Mouse (Mus musculus) liver, embryonic 11.5 days (tissue): ENCODE results near the gene Atat1. TPM values are rescaled to one million over a fixed set of nuclear protein-coding genes. Genes with fewer than 3 reads are reported as not detected.

Experiments used
- ATAC-seq: fragments of 200-750 bp; cut with Nextera tagmentation; replicated peaks from 2 replicates; pipeline ENCODE4 v1.8.0; 2017; ENCODE audit warnings: moderate number of reproducible peaks, mild to moderate bottlenecking, moderate TSS enrichment, moderate library complexity; ENCODE audit not compliant: low FRiP score
- DNase-seq: peaks from one replicate; pipeline ENCODE4 v3.0.0-alpha.2; 2017; ENCODE audit warnings: low spot score
- H3K27ac ChIP-seq: fragments of 300-500 bp; sonication (generic); 2 replicates; pipeline ENCODE4 v1.5.1; 2014; ENCODE audit warnings: mild to moderate bottlenecking, low read depth, low read length, control low read depth
- H3K27me3 ChIP-seq: fragments of 300-500 bp; sonication (generic); replicated peaks from 2 replicates; pipeline ENCODE4 v1.6.1; 2014; ENCODE audit warnings: low read length, mixed read lengths; ENCODE audit not compliant: control insufficient read depth, insufficient read depth
- H3K36me3 ChIP-seq: fragments of 300-500 bp; sonication (generic); 2 replicates; pipeline ENCODE4 v1.6.1; 2014; ENCODE audit warnings: mild to moderate bottlenecking, low read length, moderate library complexity, mixed read lengths; ENCODE audit not compliant: control insufficient read depth, insufficient read depth
- H3K4me1 ChIP-seq: fragments of 300-500 bp; sonication (generic); replicated peaks from 2 replicates; pipeline ENCODE4 v1.6.1; 2014; ENCODE audit warnings: low read length, mixed read lengths; ENCODE audit not compliant: control insufficient read depth, insufficient read depth
- H3K4me2 ChIP-seq: fragments of 300-500 bp; sonication (generic); 2 replicates; pipeline ENCODE4 v1.6.1; 2014; ENCODE audit warnings: mild to moderate bottlenecking, control low read depth, moderate library complexity
- H3K4me3 ChIP-seq: fragments of 300-500 bp; sonication (generic); 2 replicates; pipeline ENCODE4 v1.5.1; 2014; ENCODE audit warnings: low read depth, low read length, control low read depth
- H3K9ac ChIP-seq: fragments of 300-500 bp; sonication (generic); 2 replicates; pipeline ENCODE4 v1.6.1; 2014; ENCODE audit warnings: low read depth, low read length, control low read depth
- H3K9me3 ChIP-seq: fragments of 300-500 bp; sonication (generic); 2 replicates; pipeline ENCODE4 v1.6.1; 2016; ENCODE audit warnings: low read length, inconsistent platforms, mixed read lengths; ENCODE audit not compliant: control insufficient read depth
- whole genome bisulfite sequencing: fragments of 180-500 bp; shearing (Covaris S2); extraction: QIAGEN DNeasy Blood & Tissue Kit; methylation state at CpG from one replicate; pipeline ENCODE4 v1.1.7; 2014; 5-methylcytosine and 5-hydroxymethylcytosine counted together
- polyA plus RNA-seq: library from polyadenylated mRNA; unstranded; fragments of >200 nt; fragmentation: Nextera tagmentation; extraction: Ambion mirVana; gene quantifications from 2 replicates; pipeline ENCODE4 v1.2.1, GENCODE M21; 2014

Gene Atat1
- polyA plus RNA-seq, 1 experiment from 2014 or later = 40.0 TPM

DNA sequence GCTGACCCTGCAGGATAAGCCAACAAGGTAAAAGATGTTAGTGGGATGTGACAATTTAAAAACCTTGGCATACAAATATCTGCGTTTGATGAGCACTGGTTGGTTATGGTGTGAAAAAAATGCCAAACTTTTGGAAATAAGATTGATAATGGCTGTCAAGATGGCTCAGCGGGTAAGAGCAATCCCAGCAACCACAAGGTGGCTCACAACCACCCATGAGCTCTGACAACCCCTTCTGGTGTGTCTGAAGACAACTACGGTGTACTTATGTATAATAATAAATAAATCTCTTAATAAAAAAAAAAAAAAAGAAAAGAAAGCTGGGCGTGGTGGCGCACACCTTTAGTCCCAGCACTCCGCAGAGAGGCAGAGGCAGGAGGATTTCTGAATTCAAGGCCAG is 5.1 kb upstream of the Atat1 start:
- H3K9me3 ChIP-seq = no peaks in the 10 kb centered on the region
- peak overlapping the region; percentile 99 for H3K4me2 ChIP-seq
- peak overlapping the region; percentile 89 for H3K9ac ChIP-seq
- peak overlapping the region; percentile 99; the same call in 1 of the 2 replicates for H3K27ac ChIP-seq
- peaks cover 29% of the 10 kb centered on the region for H3K4me1 ChIP-seq
- DNase-seq (no peak), ATAC-seq (no peak)
- H3K4me3 ChIP-seq = peak overlapping the region; percentile 78
- no peaks in the 10 kb centered on the region for H3K27me3 ChIP-seq
- WGBS = 56% methylated on average over 6 of the region's 6 CpGs
- peaks cover 16% of the 10 kb centered on the region for H3K36me3 ChIP-seq

DNA sequence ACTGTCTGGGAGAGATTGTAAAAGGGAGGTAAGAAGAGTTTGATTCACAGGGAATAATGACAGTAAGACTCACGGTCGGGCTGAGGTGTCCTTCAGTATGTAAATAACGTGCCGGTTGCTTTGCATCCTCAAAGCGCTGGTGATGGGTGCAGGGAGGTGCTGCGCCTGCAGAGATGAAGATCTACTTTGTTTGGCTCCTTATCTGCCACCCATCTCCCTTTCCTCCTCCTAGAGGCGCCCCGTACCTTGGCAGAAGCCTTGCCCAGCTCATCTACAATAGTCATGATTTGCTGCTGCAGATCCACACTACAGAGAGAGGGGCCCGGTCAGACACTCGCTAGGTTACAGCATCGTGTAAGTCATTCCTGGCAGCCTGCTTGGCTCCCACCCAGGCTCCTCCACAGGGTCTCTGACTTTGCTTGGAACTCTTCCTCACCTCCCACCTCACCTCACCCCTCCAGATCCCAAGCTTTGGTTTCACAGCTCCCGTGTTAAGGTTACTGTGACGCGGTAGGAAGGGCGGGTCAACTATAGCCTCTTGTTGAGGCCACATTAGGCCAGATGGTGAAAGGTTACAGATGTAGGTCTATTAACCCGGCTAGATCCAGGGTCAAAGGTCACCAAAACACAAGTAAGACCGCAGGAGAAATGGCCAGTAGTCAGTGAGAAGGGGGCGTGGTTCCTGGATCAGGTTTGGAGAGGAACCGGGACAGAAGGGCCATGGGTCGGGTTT is 523 bp downstream of the Atat1 start:
- H3K9ac ChIP-seq = peak overlapping the region; percentile 65

DNA sequence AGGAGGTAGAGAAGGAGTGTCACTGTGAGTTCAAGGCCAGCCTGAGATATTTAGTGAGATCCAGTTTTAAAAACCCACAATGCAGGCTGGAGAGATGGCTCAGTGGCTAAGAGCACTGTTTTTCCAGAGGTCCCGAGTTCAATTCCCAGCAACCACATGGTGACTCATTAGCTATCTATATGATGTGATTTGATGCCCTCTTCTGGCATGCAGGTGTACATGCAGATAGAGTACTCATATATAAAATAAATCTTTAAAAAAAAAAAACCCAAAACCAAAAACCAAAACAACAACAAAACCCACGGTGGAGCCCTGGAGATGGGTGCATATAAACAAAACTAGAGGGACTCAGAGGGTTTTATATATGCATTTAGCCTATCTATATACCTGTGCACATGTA is 2.3 kb downstream of the Atat1 start:
- ATAC-seq (no peak), DNase-seq (no peak)
- no peak overlapping the region for H3K4me3 ChIP-seq
- 75% methylated on average over 2 of the region's 2 CpGs for WGBS
- H3K27ac ChIP-seq = no peak overlapping the region
- H3K27me3 ChIP-seq = no peaks in the 10 kb centered on the region
- H3K4me2 ChIP-seq = no peak overlapping the region
- H3K9ac ChIP-seq = no peak overlapping the region
- peaks cover 11% of the 10 kb centered on the region for H3K4me1 ChIP-seq
- peaks cover 15% of the 10 kb centered on the region for H3K36me3 ChIP-seq
- no peaks in the 10 kb centered on the region for H3K9me3 ChIP-seq

More for the DNA sequence above, 523 bp downstream of the Atat1 start:
- H3K27ac ChIP-seq = peak overlapping the region; percentile 26; the same call in 1 of the 2 replicates
- no peaks in the 10 kb centered on the region for H3K9me3 ChIP-seq
- H3K4me3 ChIP-seq = peak overlapping the region; percentile 69
- peak overlapping the region; percentile 83 for H3K4me2 ChIP-seq
- WGBS = 33% methylated on average over 20 of the region's 20 CpGs
- peaks cover 17% of the 10 kb centered on the region for H3K36me3 ChIP-seq
- peaks cover 17% of the 10 kb centered on the region for H3K4me1 ChIP-seq
- DNase-seq (no peak), ATAC-seq (peak; percentile 39)
- no peaks in the 10 kb centered on the region for H3K27me3 ChIP-seq

DNA sequence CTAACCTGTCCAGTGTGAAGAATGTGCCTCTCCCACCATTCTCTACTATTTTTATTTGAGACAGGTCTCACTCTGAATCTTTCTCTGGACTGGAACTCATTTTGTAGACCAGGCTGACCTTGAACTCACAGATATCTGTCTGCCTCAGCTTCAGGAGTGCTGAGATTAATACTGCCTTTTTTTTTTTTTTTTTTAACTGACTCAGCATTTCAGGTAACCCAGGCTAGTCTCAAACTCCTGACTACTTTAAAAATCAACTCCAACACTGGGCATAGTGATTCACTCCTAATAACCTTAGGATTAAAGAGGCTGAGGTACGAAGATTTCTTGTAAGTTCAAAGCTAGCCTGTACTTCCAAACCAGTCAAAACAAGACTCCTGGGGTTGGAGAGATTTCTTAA is 4.3 kb downstream of the Atat1 start:
- ATAC-seq = no peak
- Histone ChIP-seq H3K4me1 (peaks cover 11% of the 10 kb centered on the region), H3K9me3 (no peaks in the 10 kb centered on the region), H3K9ac (no peak overlapping the region), H3K4me3 (no peak overlapping the region), H3K27me3 (no peaks in the 10 kb centered on the region), H3K4me2 (no peak overlapping the region), H3K27ac (no peak overlapping the region), H3K36me3 (peaks cover 10% of the 10 kb centered on the region; the same call in 1 of the 2 replicates)
- no peak for DNase-seq
- 87% methylated on average over 1 of the region's 1 CpGs for WGBS

DNA sequence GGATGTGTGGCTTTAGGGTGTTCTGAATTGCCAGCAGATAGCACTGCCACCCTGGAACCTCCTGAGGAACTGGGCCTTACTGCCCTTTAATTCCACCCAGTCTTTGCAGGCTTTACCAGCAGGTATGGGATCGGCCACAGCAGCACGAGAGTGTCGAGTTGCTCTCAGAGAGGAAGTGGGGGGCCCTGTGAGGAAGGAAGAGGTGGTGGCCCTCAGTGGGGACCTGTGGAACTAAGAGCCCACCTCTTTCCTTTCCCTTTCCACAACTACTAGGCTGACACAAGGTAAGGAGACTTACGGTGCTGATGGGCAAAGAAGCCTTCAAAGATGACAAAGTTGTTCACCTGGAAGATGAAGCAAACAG is 5.9 kb downstream of the Atat1 start:
- H3K9ac ChIP-seq = no peak overlapping the region
- H3K4me2 ChIP-seq = no peak overlapping the region
- WGBS = 65% methylated on average over 4 of the region's 4 CpGs
- H3K27ac ChIP-seq = no peak overlapping the region
- no peaks in the 10 kb centered on the region for H3K9me3 ChIP-seq
- ATAC-seq = no peak
- peaks cover 18% of the 10 kb centered on the region for H3K36me3 ChIP-seq
- no peaks in the 10 kb centered on the region for H3K27me3 ChIP-seq
- no peak for DNase-seq
- H3K4me3 ChIP-seq = no peak overlapping the region
- H3K4me1 ChIP-seq = peaks cover 11% of the 10 kb centered on the region

DNA sequence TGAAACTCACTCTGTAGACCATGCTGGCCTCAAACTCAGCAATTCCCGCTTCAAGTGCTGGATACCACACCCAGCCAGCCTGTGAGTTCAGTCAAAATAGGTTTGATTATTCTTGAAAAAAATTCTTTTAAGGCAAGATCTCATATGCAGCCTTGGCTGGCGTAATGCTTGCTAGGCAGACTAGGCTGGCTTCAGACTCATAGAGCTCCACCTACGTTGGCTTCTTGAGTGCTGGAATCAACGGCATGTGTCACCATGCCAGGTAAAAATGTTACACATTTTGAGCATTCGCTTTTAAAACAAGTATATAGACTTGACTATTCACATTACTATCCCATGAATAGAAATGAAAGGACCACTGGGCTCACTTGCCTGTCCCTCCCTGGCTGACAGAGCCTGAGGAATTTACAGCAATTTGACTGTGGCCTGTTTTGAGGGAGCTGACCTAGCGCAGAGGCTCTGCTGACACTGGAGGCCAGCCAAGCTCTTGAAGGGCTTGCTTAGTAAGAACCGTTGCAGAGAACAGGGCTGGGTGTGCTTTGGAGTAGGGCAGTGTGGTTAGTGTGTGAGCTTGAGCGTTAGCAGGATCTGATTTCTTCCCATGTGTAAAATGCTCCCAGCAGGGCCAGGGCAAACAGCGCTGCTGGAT is 6.4 kb downstream of the Atat1 start:
- H3K9me3 ChIP-seq = no peaks in the 10 kb centered on the region
- H3K27me3 ChIP-seq = no peaks in the 10 kb centered on the region
- ATAC-seq (no peak), DNase-seq (no peak)
- H3K9ac ChIP-seq = no peak overlapping the region
- no peak overlapping the region for H3K27ac ChIP-seq
- H3K36me3 ChIP-seq = peaks cover 18% of the 10 kb centered on the region
- H3K4me1 ChIP-seq = peaks cover 11% of the 10 kb centered on the region
- WGBS = 83% methylated on average over 9 of the region's 9 CpGs
- H3K4me2 ChIP-seq = no peak overlapping the region
- H3K4me3 ChIP-seq = no peak overlapping the region

DNA sequence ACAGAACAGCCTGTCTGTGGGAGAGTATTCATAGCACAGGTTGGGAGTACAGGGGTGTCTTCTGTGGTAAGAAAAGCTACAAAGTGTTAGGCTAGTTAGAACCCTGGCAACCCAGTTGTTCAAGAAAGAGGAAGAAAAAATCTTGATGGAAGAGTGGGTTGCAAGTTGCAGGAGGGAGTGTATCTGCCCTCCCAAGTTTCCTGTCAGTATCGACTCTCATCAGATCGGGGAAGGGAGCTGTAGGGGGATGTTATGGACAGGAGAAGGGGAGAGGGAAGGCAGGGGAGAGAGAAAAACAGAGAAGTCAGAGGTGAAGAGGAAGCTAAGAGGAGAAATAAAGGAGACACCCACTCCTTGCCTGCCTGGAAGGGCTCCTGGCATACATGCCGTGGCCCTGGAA is 9.2 kb downstream of the Atat1 start:
- Histone ChIP-seq H3K36me3 (peaks cover 20% of the 10 kb centered on the region), H3K9ac (no peak overlapping the region), H3K27me3 (no peaks in the 10 kb centered on the region), H3K4me1 (peaks cover 24% of the 10 kb centered on the region), H3K4me3 (no peak overlapping the region), H3K4me2 (no peak overlapping the region), H3K9me3 (no peaks in the 10 kb centered on the region), H3K27ac (0 out of 2 replicates have a peak overlapping the region, but pooled peaks have one; percentile 8)
- ATAC-seq (no peak), DNase-seq (no peak)
- 44% methylated on average over 3 of the region's 3 CpGs for WGBS

DNA sequence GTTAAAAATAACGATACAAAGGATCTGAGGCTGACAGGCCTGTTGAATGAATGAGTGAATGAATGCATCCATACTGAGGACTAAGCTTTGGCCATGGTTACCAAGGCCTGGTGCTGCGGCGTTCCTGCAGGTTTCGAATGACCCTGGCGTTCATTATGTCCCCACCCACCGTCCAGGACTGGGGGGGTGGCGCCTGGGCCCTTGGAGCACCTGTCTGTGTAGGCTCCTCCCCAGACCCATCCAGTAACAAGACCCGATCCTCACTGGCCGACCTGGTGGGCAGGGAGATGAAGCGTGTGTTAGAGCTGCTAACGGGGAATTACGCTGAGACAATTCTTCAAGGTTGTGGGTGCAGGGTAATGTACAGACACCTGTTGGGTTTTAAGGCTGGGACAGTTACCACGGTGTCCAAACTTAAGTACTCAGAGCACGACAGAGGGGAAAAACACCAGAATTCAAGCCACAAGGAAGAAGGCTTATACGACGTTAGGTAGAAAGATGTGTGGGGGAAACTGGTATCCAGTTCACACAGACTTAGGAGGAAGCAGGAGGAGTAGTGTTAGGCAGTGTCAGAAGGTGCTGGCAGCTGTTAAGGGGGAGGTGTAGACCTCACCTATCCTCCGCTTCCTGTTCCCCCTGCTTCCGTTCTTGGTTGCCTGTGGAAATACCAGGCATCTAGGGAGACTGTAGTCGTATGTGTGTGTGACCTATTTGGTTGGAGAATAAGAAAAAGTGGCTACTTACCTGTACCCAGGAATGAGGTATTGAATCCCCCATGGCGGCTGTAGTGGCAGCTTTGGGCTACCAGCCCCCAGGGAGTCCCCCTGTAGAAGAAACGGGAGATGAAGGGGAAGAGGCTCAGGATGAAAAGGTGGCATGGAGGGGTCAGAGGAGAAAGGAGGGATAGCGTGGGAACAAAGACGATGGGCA is 12.0 kb downstream of the Atat1 start:
- ATAC-seq (peak; percentile 55), DNase-seq (no peak)
- peak overlapping the region; percentile 86 for H3K9ac ChIP-seq
- no peaks in the 10 kb centered on the region for H3K9me3 ChIP-seq
- peaks cover 25% of the 10 kb centered on the region for H3K36me3 ChIP-seq
- peak overlapping the region; percentile 69 for H3K4me2 ChIP-seq
- peaks cover 24% of the 10 kb centered on the region for H3K4me1 ChIP-seq
- WGBS = 37% methylated on average over 23 of the region's 23 CpGs
- peak overlapping the region; percentile 73 for H3K4me3 ChIP-seq
- H3K27me3 ChIP-seq = no peaks in the 10 kb centered on the region
- H3K27ac ChIP-seq = peak overlapping the region; percentile 86
